Mouse (Mus musculus): ENCODE measurements around the gene Fam53b. TPM values are rescaled to one million over a fixed set of nuclear protein-coding genes. Genes with fewer than 3 reads are reported as not detected.

The Fam53b gene
- total and polyA plus RNA-seq, 2 experiments from 2014 or later, result 5.8 to 15.4 TPM

- no peak overlapping the region for H3K27ac ChIP-seq (ENCODE audit: low read depth, low read length)
- no peak for TF ChIP-seq CTCF (IDR thresholded peaks at IDR 0.05; ENCODE audit: low read depth)
- ATAC-seq, result no peak
- H3K36me3 ChIP-seq (ENCODE audit: insufficient read depth), result no peaks in the 10 kb centered on the region
- no peak overlapping the region for H3K9ac ChIP-seq
- H3K4me3 ChIP-seq (ENCODE audit: low read depth, low read length), result no peak overlapping the region
- 78% methylated on average over 5 of the region's 5 CpGs for WGBS
- DNase-seq, result no peak
- no peaks in the 10 kb centered on the region for H3K27me3 ChIP-seq (ENCODE audit: insufficient read depth, low read length)
- no peaks in the 10 kb centered on the region for H3K9me3 ChIP-seq (ENCODE audit: low read length)
- H3K4me2 ChIP-seq (ENCODE audit: low read depth), result no peak overlapping the region
- no peaks in the 10 kb centered on the region for H3K4me1 ChIP-seq (ENCODE audit: insufficient read depth)
These were observed 111.1 kb downstream of the Fam53b start for GRCm38 (mm10) chr7:132702492-132703070.

- H3K36me3 ChIP-seq (ENCODE audit: insufficient read depth), result no peaks in the 10 kb centered on the region
- DNase-seq (no peak), ATAC-seq (no peak)
- no peaks in the 10 kb centered on the region for H3K27me3 ChIP-seq (ENCODE audit: insufficient read depth, low read length)
- H3K9ac ChIP-seq, result no peak overlapping the region
- 88% methylated on average over 3 of the region's 3 CpGs for WGBS
- H3K4me1 ChIP-seq (ENCODE audit: insufficient read depth), result no peaks in the 10 kb centered on the region
- no peak overlapping the region for H3K4me2 ChIP-seq (ENCODE audit: low read depth)
- no peaks in the 10 kb centered on the region for H3K9me3 ChIP-seq (ENCODE audit: low read length)
- no peak for TF ChIP-seq CTCF (IDR thresholded peaks at IDR 0.05; ENCODE audit: low read depth)
- H3K4me3 ChIP-seq (ENCODE audit: low read depth, low read length), result no peak overlapping the region
- H3K27ac ChIP-seq (ENCODE audit: low read depth, low read length), result no peak overlapping the region
These were observed 111.7 kb downstream of the Fam53b start for GRCm38 (mm10) chr7:132702024-132702423.

DNA sequence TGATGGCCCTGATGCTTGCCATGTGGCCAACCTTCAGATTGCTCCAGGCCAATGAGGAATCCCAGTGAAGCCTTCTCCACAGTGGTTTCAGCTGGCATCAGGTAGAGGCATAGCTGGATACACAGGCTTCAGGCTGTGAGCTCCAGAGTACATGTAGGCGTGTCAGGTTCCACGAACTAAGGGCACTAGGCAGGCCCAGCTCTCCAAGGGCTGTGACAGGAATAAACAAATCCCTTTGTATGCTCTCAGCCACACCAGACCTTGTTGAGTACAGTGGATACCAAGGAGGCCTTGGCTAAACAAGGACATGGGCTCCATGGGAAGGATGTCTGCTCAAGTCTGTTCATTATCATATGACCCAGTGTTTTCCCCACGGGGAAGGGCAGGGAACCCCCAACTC, 112.3 kb downstream of the Fam53b start:
- 88% methylated on average over 3 of the region's 3 CpGs for WGBS
- TF ChIP-seq CTCF (IDR thresholded peaks at IDR 0.05; ENCODE audit: low read depth), result no peak
- Histone ChIP-seq H3K36me3 (ENCODE audit: insufficient read depth) (no peaks in the 10 kb centered on the region), H3K9ac (no peak overlapping the region), H3K27ac (ENCODE audit: low read depth, low read length) (no peak overlapping the region), H3K27me3 (ENCODE audit: insufficient read depth, low read length) (no peaks in the 10 kb centered on the region), H3K9me3 (ENCODE audit: low read length) (no peaks in the 10 kb centered on the region), H3K4me2 (ENCODE audit: low read depth) (no peak overlapping the region), H3K4me1 (ENCODE audit: insufficient read depth) (no peaks in the 10 kb centered on the region), H3K4me3 (ENCODE audit: low read depth, low read length) (no peak overlapping the region)
- ATAC-seq (no peak), DNase-seq (no peak)

GRCm38 (mm10) chr7:132700107-132700506, 113.6 kb downstream of the Fam53b start:
- no peaks in the 10 kb centered on the region for H3K27me3 ChIP-seq (ENCODE audit: insufficient read depth, low read length)
- H3K36me3 ChIP-seq (ENCODE audit: insufficient read depth), result no peaks in the 10 kb centered on the region
- H3K9ac ChIP-seq, result no peak overlapping the region
- WGBS, result 94% methylated on average over 4 of the region's 4 CpGs
- H3K4me2 ChIP-seq (ENCODE audit: low read depth), result no peak overlapping the region
- H3K4me3 ChIP-seq (ENCODE audit: low read depth, low read length), result no peak overlapping the region
- H3K27ac ChIP-seq (ENCODE audit: low read depth, low read length), result no peak overlapping the region
- DNase-seq (no peak), ATAC-seq (no peak)
- H3K9me3 ChIP-seq (ENCODE audit: low read length), result no peaks in the 10 kb centered on the region
- no peak for TF ChIP-seq CTCF (IDR thresholded peaks at IDR 0.05; ENCODE audit: low read depth)
- no peaks in the 10 kb centered on the region for H3K4me1 ChIP-seq (ENCODE audit: insufficient read depth)

DNA sequence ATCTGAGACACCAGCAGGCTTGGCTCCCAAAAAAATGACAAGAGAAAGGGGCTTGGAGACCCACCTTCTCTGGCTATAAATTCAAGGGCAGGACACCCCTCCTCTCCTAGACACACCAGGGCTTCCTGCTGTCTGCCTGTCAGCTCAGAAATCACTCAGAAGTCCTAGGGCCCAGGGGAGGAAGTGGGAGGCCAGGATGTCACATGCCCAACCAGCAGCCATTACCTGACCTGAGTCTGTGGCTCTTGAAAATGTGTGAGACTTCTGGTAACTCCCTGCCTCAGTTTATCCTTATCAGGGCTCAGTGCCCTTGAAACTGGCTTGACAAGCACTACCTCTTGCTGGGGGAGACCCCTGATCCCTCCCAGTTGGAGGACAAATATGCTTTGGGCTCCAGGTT, 114.0 kb downstream of the Fam53b start:
- H3K36me3 ChIP-seq (ENCODE audit: insufficient read depth), result no peaks in the 10 kb centered on the region
- no peaks in the 10 kb centered on the region for H3K27me3 ChIP-seq (ENCODE audit: insufficient read depth, low read length)
- DNase-seq, result no peak
- TF ChIP-seq CTCF (IDR thresholded peaks at IDR 0.05; ENCODE audit: low read depth), result no peak
- H3K4me2 ChIP-seq (ENCODE audit: low read depth), result no peak overlapping the region
- no peak overlapping the region for H3K27ac ChIP-seq (ENCODE audit: low read depth, low read length)
- no peak overlapping the region for H3K4me3 ChIP-seq (ENCODE audit: low read depth, low read length)
- no peak for ATAC-seq
- no peaks in the 10 kb centered on the region for H3K9me3 ChIP-seq (ENCODE audit: low read length)
- H3K4me1 ChIP-seq (ENCODE audit: insufficient read depth), result no peaks in the 10 kb centered on the region
- H3K9ac ChIP-seq, result no peak overlapping the region

GRCm38 (mm10) chr7:132699165-132699564, 114.5 kb downstream of the Fam53b start:
- DNase-seq (no peak), ATAC-seq (no peak)
- Histone ChIP-seq H3K27me3 (ENCODE audit: insufficient read depth, low read length) (no peaks in the 10 kb centered on the region), H3K4me3 (ENCODE audit: low read depth, low read length) (no peak overlapping the region), H3K9ac (no peak overlapping the region), H3K9me3 (ENCODE audit: low read length) (no peaks in the 10 kb centered on the region), H3K4me2 (ENCODE audit: low read depth) (no peak overlapping the region), H3K4me1 (ENCODE audit: insufficient read depth) (no peaks in the 10 kb centered on the region), H3K27ac (ENCODE audit: low read depth, low read length) (no peak overlapping the region), H3K36me3 (ENCODE audit: insufficient read depth) (no peaks in the 10 kb centered on the region)
- 59% methylated on average over 4 of the region's 4 CpGs for WGBS
- no peak for TF ChIP-seq CTCF (IDR thresholded peaks at IDR 0.05; ENCODE audit: low read depth)

GRCm38 (mm10) chr7:132698737-132699136, 114.9 kb downstream of the Fam53b start:
- Histone ChIP-seq H3K9me3 (ENCODE audit: low read length) (no peaks in the 10 kb centered on the region), H3K9ac (no peak overlapping the region), H3K36me3 (ENCODE audit: insufficient read depth) (no peaks in the 10 kb centered on the region), H3K4me1 (ENCODE audit: insufficient read depth) (no peaks in the 10 kb centered on the region), H3K4me3 (ENCODE audit: low read depth, low read length) (no peak overlapping the region), H3K27me3 (ENCODE audit: insufficient read depth, low read length) (no peaks in the 10 kb centered on the region), H3K4me2 (ENCODE audit: low read depth) (no peak overlapping the region), H3K27ac (ENCODE audit: low read depth, low read length) (no peak overlapping the region)
- 89% methylated on average over 4 of the region's 4 CpGs for WGBS
- DNase-seq (no peak), ATAC-seq (no peak)
- no peak for TF ChIP-seq CTCF (IDR thresholded peaks at IDR 0.05; ENCODE audit: low read depth)

All from forebrain, postnatal 0 days (tissue).